Mouse (Mus musculus): Measurements from ENCODE around the gene Tmem205. TPM values are rescaled to one million over a fixed set of nuclear protein-coding genes. Genes with fewer than 3 reads are reported as not detected.

Gene Tmem205
- total and polyA plus RNA-seq, 3 experiments, result 65.5 to 129 (median 71.8) TPM

DNA sequence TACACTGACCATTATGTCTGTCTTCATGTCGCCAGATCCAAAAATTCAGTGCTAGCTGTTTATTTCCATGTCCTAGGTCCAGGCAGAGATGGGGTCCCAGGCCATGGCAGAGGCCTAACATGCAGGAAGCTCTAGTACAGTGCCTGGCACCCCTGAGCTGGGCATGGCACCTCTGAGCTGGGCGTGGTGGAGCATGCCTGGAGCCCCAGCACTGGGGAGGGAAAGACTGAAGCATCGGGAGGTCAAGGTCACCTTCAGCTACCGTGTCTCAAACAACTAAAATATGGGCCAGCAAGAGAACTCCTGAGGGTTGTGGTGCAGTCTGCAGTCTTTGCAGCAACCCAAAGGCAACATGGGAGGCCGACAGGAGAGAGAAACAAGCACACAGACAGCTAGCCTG lies 31.0 kb upstream of the Tmem205 start:
- Histone ChIP-seq H3K4me1 (ENCODE audit: control insufficient read depth, insufficient read depth, low read length) (no peaks in the 10 kb centered on the region; the same call in 1 of the 2 replicates), H3K79me2 (replicated peaks; ENCODE audit: control insufficient read depth, insufficient read depth, low read length) (no peaks in the 10 kb centered on the region), H3K27ac (no peak overlapping the region), H3K36me3 (ENCODE audit: control insufficient read depth, insufficient read depth, low read length) (no peaks in the 10 kb centered on the region), H3K27me3 (ENCODE audit: control insufficient read depth, insufficient read depth, low read length) (no peaks in the 10 kb centered on the region), H3K9ac (ENCODE audit: low read depth, low read length) (no peak overlapping the region), H3K4me3 (no peak overlapping the region)
- intact Hi-C loops (cut with DNase I), result no loop called here
- WGBS, result 71% methylated on average over 5 of the region's 5 CpGs
- no peak for DNase-seq
- no peak for TF ChIP-seq POLR2A (IDR thresholded peaks at IDR 0.05; ENCODE audit: insufficient read depth, low read depth, low read length)

DNA sequence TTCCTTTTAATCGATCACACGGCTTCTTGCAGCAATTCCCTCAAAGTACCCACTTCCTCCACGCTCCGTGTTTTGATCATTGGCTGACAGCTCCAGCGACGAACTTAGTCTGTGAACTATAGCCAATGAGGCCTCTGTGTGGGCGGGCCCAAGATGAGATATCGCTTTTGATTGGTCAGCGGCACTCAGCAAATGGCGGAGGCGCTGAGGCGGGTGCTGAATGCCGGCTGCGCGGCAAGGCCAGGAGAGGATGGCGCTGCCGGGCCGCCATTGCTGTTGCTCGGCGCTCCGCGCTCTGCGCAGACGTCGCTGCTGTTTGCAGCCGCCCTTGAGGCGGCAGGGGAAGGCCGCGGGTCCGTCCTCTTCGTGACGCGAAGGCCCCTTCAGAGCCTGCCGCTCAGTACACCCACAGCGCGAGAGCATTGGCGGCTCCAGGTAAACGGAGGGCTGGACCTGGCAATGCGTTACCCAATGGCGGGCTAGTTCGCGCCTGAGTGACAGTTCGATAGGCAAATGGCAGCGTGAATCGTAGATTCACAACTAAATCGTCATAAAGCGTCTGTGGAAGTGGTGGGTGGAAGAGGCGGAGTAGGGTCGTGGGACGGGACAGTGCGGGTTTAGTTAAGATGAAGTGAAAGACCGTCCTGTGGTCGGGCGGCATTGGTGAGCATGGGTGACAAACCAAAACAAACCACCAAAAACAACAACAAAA lies 28.4 kb upstream of the Tmem205 start, which contains the start of gene Swsap1:
TSS of gene Swsap1 (plus strand) at position 186 of the 712 bp plus-strand sequence.
- H3K9ac ChIP-seq (ENCODE audit: low read depth, low read length), result peak within 1 kb of the TSS; percentile 82
- peak within 1 kb of the TSS; percentile 98 for H3K27ac ChIP-seq
- no peaks in the 10 kb centered on the region for H3K27me3 ChIP-seq (ENCODE audit: control insufficient read depth, insufficient read depth, low read length)
- peak; percentile 99 for DNase-seq
- H3K36me3 ChIP-seq (ENCODE audit: control insufficient read depth, insufficient read depth, low read length), result no peaks in the 10 kb centered on the region
- no peaks in the 10 kb centered on the region for H3K79me2 ChIP-seq (replicated peaks; ENCODE audit: control insufficient read depth, insufficient read depth, low read length)
- TF ChIP-seq CTCF (IDR thresholded peaks at IDR 0.05) (no peak), EP300 (IDR thresholded peaks at IDR 0.05; ENCODE audit: insufficient read depth, low read depth, low read length) (peak; percentile 69), POLR2A (IDR thresholded peaks at IDR 0.05; ENCODE audit: insufficient read depth, low read depth, low read length) (peak; percentile 71)
- H3K4me3 ChIP-seq, result peak within 1 kb of the TSS; percentile 87
- under 1% methylated on average over 54 of the region's 54 CpGs for WGBS
- intact Hi-C loops (cut with DNase I), result loop anchor here (2.0 kb wide), 2 partner anchors 31 to 47 kb away; partner anchors contain the start of genes Ccdc151 and Prkcsh
- H3K4me1 ChIP-seq (ENCODE audit: control insufficient read depth, insufficient read depth, low read length), result no peaks in the 10 kb centered on the region

DNA sequence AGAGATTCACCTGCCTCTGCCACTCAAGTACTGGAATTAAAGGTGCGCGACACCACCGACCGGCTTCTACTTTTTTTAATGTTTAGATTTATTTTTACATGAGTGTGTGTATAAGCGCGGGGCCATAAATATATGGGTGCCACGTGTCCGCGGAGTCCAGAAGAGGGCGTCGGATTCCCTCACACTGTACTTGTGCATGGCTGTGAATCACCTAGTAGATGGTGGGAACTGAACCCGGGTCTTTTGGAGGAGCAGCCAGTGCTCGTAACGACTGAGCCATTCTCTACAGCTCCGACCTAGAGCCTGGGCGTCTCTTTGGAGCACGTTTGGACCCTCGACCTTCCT lies 27.8 kb upstream of the Tmem205 start:
- Histone ChIP-seq H3K27ac (peak overlapping the region; percentile 98), H3K79me2 (replicated peaks; ENCODE audit: control insufficient read depth, insufficient read depth, low read length) (no peaks in the 10 kb centered on the region), H3K4me1 (ENCODE audit: control insufficient read depth, insufficient read depth, low read length) (no peaks in the 10 kb centered on the region), H3K4me3 (peak overlapping the region; percentile 87), H3K9ac (ENCODE audit: low read depth, low read length) (peak overlapping the region; percentile 35; the same call in 1 of the 2 replicates), H3K36me3 (ENCODE audit: control insufficient read depth, insufficient read depth, low read length) (no peaks in the 10 kb centered on the region), H3K27me3 (ENCODE audit: control insufficient read depth, insufficient read depth, low read length) (no peaks in the 10 kb centered on the region)
- intact Hi-C loops (cut with DNase I), result loop anchor here (2.0 kb wide), 2 partner anchors 30 to 48 kb away; partner anchors contain the start of genes Ccdc151 and Prkcsh
- 2% methylated on average over 18 of the region's 18 CpGs for WGBS
- DNase-seq, result no peak
- TF ChIP-seq CTCF (IDR thresholded peaks at IDR 0.05), result peak; percentile 55
- TF ChIP-seq EP300 (IDR thresholded peaks at IDR 0.05; ENCODE audit: insufficient read depth, low read depth, low read length), result 0 out of 2 replicates have a peak, but pooled peaks have one; percentile 46
- TF ChIP-seq POLR2A (IDR thresholded peaks at IDR 0.05; ENCODE audit: insufficient read depth, low read depth, low read length), result no peak

DNA sequence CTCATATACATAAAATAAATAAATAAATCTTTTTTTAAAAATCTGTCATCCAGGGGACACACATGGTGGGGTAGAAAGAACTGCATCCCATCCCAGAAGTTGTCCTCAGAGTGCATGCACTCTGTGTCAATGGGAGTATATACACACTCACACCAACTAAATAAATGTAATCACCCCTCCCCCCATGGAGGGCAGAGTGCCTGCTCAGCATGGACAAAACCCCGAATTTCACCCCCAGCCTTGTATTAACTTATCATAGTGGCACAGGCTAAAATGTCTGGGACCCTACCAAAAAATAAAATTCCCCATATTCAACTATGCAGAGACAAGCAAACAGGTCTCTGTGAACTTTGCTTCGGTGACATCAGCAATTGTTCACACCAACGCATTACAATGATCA lies 27.3 kb upstream of the Tmem205 start:
- H3K36me3 ChIP-seq (ENCODE audit: control insufficient read depth, insufficient read depth, low read length), result no peaks in the 10 kb centered on the region
- no peaks in the 10 kb centered on the region for H3K79me2 ChIP-seq (replicated peaks; ENCODE audit: control insufficient read depth, insufficient read depth, low read length)
- no peak overlapping the region for H3K9ac ChIP-seq (ENCODE audit: low read depth, low read length)
- no peak overlapping the region for H3K27ac ChIP-seq
- no peaks in the 10 kb centered on the region for H3K27me3 ChIP-seq (ENCODE audit: control insufficient read depth, insufficient read depth, low read length)
- no peak for DNase-seq
- no peak overlapping the region for H3K4me3 ChIP-seq
- H3K4me1 ChIP-seq (ENCODE audit: control insufficient read depth, insufficient read depth, low read length), result no peaks in the 10 kb centered on the region
- TF ChIP-seq EP300 (IDR thresholded peaks at IDR 0.05; ENCODE audit: insufficient read depth, low read depth, low read length) (no peak), CTCF (IDR thresholded peaks at IDR 0.05) (no peak), POLR2A (IDR thresholded peaks at IDR 0.05; ENCODE audit: insufficient read depth, low read depth, low read length) (no peak)
- intact Hi-C loops (cut with DNase I), result loop anchor here (2.0 kb wide), 2 partner anchors 30 to 48 kb away; partner anchors contain the start of genes Ccdc151 and Prkcsh
- WGBS, result 70% methylated on average over 3 of the region's 3 CpGs

DNA sequence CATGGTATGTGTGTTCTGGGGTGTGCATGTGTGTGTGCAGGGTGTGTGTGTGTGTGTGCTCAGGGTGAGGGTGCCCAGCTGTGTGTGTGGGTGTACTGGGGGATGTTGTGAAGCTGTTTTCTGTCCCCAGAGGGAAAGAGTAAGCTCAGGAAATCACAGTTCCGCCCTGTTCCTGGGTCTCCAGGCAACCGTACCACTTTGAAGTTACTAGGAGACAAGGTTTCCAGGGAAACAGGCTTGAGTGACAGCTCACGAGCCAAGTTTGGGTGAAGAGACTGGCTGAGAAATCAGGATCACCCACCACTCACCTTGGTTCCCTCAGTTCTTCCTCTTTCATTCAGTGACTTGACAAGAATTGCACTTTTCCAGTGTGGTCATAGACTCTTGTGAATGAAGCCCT lies 26.2 kb upstream of the Tmem205 start:
- H3K9ac ChIP-seq (ENCODE audit: low read depth, low read length), result no peak overlapping the region
- TF ChIP-seq CTCF (IDR thresholded peaks at IDR 0.05) (no peak), POLR2A (IDR thresholded peaks at IDR 0.05; ENCODE audit: insufficient read depth, low read depth, low read length) (no peak), EP300 (IDR thresholded peaks at IDR 0.05; ENCODE audit: insufficient read depth, low read depth, low read length) (no peak)
- intact Hi-C loops (cut with DNase I), result no loop called here
- H3K4me1 ChIP-seq (ENCODE audit: control insufficient read depth, insufficient read depth, low read length), result no peaks in the 10 kb centered on the region
- DNase-seq, result no peak
- H3K27me3 ChIP-seq (ENCODE audit: control insufficient read depth, insufficient read depth, low read length), result no peaks in the 10 kb centered on the region
- WGBS, result 5% methylated on average over 3 of the region's 3 CpGs
- H3K4me3 ChIP-seq, result no peak overlapping the region
- H3K36me3 ChIP-seq (ENCODE audit: control insufficient read depth, insufficient read depth, low read length), result no peaks in the 10 kb centered on the region
- H3K79me2 ChIP-seq (replicated peaks; ENCODE audit: control insufficient read depth, insufficient read depth, low read length), result no peaks in the 10 kb centered on the region
- no peak overlapping the region for H3K27ac ChIP-seq

DNA sequence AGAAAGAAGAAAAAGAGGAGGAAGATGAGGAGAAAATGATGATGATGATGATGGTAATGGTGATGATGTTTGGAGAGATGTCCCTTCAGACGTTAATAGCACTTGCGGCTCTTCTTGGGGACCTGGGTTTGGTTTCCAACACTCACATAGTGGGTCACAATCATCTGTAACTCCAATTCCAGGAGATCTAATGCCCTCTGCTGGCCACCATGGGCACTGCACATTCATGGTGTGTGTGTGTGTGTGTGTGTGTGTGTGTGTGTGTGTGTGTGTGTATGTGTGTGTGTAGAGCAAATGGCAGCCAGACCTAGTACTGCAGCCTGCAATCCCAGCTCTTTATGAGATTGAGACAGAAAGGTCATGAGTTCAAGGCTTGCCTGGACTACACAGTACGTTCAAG lies 24.6 kb upstream of the Tmem205 start:
- H3K4me1 ChIP-seq (ENCODE audit: control insufficient read depth, insufficient read depth, low read length), result no peaks in the 10 kb centered on the region
- no peak overlapping the region for H3K9ac ChIP-seq (ENCODE audit: low read depth, low read length)
- 73% methylated on average over 3 of the region's 3 CpGs for WGBS
- H3K27ac ChIP-seq, result no peak overlapping the region
- peaks cover 2% of the 10 kb centered on the region; the same call in 1 of the 2 replicates for H3K27me3 ChIP-seq (ENCODE audit: control insufficient read depth, insufficient read depth, low read length)
- no peak for TF ChIP-seq EP300 (IDR thresholded peaks at IDR 0.05; ENCODE audit: insufficient read depth, low read depth, low read length)
- TF ChIP-seq CTCF (IDR thresholded peaks at IDR 0.05), result 0 out of 2 replicates have a peak, but pooled peaks have one; percentile 20
- DNase-seq, result no peak
- intact Hi-C loops (cut with DNase I), result no loop called here
- no peak overlapping the region for H3K4me3 ChIP-seq
- no peaks in the 10 kb centered on the region for H3K79me2 ChIP-seq (replicated peaks; ENCODE audit: control insufficient read depth, insufficient read depth, low read length)
- H3K36me3 ChIP-seq (ENCODE audit: control insufficient read depth, insufficient read depth, low read length), result no peaks in the 10 kb centered on the region
